Mouse (Mus musculus): ENCODE measurements at regions not wholly inside any gene's neighbourhood (a gene's known extent, or its start where the extent isn't known, plus 50 kb on each side); places are given as distances from the start of the nearest gene placed in this dataset.
"Not testable (repeated sequence)": the region's sequence is repeated elsewhere in the genome, so short reads cannot be mapped to it uniquely, and the experiment has no call there.

- no peak for DNase-seq
Observed at GRCm38 (mm10) chr3:40410749-40411310, 120.3 kb upstream of the Intu start.

- DNase-seq: not testable (repeated sequence)
Observed at GRCm38 (mm10) chr3:40425183-40425844, 105.8 kb upstream of the Intu start.

DNA sequence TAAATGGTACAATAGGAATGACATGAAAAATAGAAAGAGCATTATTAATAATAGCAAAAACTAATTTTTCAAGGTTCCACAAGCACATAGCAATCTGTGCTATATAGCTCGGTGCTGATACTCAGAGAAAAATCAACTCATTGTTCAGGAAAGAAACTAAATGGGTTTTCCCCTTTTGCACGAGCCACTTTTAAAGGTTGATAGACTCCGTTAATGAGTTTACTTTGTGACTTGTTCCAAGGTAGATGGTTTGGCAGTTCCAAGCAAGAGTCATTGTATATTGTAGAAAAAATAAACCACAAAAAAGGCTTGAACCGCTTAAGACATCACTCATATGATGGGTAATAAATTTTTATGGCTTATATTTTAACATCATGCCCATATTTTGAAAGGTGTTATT is 105.0 kb upstream of the Intu start:
- DNase-seq: no peak

DNA sequence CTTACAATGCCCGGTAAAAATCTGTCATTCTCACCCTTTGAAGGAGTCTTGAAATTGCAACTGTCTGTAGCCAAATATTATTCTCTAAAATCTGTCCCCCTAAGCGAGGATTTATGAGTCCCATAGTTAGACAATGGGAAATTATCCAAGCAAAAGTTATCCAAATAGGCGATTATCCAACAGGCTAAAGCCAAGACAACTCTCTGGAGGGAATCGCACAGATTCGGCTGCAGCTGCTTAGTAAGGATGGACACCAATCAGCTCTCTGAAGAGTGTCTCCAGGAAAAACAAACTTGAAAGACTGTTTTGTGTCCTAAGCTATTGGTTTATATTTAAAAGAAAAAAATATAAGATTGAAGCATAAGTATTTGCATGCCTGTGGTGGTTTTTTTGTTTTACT is 103.1 kb upstream of the Intu start:
- DNase-seq: no peak

GRCm38 (mm10) chr3:40438251-40438650 is 92.8 kb upstream of the Intu start:
- DNase-seq: no peak

- DNase-seq: no peak
Observed at GRCm38 (mm10) chr3:40441092-40442036, 89.7 kb upstream of the Intu start.

GRCm38 (mm10) chr3:40443788-40444595 is 87.1 kb upstream of the Intu start:
- no peak for DNase-seq

DNA sequence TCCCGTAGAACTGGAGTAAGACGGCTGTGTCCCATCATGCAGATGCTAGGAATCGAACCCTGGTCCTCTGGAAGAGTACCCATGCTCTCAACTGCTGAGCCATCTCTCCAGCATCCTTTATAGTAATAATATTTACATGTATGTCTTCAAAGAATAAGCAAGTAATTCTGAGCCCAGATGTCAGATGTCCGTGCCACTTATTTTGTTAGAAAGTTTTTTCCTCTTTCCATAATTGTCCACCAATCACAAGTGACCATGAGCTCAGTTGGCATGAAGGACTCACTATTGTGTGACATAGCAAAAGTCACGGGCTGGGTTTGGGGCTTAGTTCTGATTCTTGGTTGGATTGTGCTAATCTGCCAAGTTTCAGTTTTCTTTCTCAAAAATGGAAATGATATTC is 78.1 kb upstream of the Intu start:
- DNase-seq: no peak

- DNase-seq: no peak
Observed at GRCm38 (mm10) chr3:40453552-40453951, 77.5 kb upstream of the Intu start.

- DNase-seq: no peak
Observed at GRCm38 (mm10) chr3:40456070-40456469, 75.0 kb upstream of the Intu start.

DNA sequence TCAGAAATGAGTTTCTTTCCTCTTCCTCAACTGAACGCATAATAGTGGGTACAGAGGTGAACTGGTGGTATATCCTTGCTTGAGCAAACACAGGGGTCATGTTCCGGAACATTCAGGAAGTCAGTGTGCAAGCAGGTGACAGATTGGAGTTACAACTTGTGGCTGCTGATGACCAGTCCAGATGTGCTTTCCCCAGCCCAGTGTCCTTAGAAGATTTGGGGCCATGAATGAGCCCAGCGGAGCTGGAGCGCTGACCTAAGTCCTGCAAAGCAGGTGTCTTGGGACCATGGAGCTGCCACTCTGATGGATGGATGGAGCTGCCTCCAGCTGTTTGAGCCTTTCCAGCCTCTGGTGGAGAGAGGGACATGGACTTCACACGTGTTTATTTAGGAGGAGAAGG is 72.6 kb upstream of the Intu start:
- no peak for DNase-seq

DNA sequence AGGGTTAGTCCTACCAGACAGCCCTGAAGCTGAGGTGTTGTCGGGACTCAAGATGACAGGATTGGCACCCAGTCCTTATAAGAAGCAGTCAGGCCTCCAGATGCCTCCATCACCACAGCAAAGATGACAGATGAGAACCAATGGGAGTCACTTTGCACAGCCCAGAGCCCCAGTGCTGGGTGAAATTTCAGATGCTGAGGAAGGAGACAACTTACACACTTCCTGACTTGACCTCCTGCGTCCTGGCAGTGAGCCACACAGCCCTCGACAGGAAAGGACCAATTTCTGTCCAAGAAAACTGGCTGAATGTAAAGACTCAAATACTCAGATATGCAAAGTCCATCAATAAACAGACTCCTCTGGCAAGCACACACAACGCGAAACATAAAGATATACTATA is 67.6 kb upstream of the Intu start:
- DNase-seq: no peak

DNA sequence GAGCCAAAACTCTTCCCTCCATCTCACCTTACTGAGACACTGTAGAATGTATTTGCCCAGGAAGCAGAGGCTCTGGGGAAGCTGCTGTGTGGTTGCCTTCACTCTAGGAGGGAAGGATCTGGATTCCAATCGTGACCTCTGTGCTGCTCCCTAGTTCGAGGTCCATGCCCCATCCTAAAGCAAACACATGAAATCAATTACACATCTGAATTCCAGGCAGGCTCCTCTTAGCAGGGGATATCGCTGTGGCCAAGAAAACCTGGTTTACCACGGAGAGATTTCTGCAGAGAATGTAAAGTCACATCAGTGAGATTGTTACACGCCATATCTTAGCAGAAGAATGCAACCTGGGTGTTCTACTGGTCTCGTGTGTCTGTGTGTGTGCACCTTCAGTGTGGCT is 61.0 kb upstream of the Intu start:
- DNase-seq: no peak

GRCm38 (mm10) chr3:40472766-40473165 is 58.3 kb upstream of the Intu start:
- DNase-seq: no peak

DNA sequence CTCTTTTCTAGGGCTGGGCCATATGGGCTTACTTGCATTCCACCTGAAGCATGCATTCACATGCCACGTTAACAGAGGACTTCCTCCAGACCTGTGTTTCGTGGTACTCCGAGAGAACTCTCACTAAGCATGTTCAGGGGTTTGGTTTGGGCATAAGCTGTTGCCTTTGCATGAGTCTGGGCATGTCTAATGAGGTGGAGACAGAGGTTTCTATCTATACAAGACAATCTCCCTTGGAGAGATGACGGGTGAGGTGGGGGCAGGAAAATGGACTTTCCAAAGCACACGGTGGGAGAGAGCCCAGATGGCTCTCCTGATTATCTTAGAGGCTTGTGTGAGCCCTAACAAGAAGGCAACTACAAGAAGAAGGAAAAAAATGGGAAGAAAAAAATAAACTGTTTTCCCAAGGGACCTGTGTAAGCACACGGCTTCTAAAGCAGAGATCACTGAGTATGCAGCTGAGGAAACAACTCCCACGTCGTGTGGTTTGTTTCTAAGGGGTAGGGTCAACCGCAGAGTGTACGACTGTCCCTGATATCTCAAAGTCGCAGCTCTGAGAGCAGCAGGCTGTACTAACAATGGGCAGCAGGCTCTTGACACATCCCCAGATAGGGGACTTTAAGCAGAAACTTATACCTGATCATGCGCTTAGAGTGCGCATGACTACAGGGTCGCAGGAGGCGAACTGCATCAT is 50.7 kb upstream of the Intu start:
- no peak for DNase-seq

Data from cerebellum, adult 11-12 months (tissue).